15 mouse cellular contexts compared by ENCODE assay signal in genomic region chr10:13419246-13419645, GRCm38 (mm10). TPM values are rescaled to one million over a fixed set of nuclear protein-coding genes. Genes with fewer than 3 reads are reported as not detected.
"Had no signal": no experiment of that assay in that cellular context is flagged by ENCODE, and none has a peak within 500 bp of the region (broad histone marks: within the 10 kb centered on the region; RNA-seq: fewer than 3 reads in every experiment).

No protein-coding gene starts in this region.

- H3K27me3 ChIP-seq: liver, embryonic 15.5 days; neural tube, embryonic 12.5 days had no signal

- DNase-seq: kidney, postnatal 10 days; kidney, postnatal 4 days; lung, adult 2 months; lung, postnatal 36 days; midbrain, embryonic 14.5 days; right cerebral cortex, adult 18-20 months; right cerebral cortex, postnatal 25 days; thymus, postnatal 4 days had no signal

- H3K4me3 ChIP-seq: layer of hippocampus, adult 2 months; liver, embryonic 15.5 days; midbrain, embryonic 10.5 days; myocyte; neural tube, embryonic 12.5 days had no signal

- H3K9ac ChIP-seq: liver, embryonic 15.5 days; neural tube, embryonic 12.5 days had no signal

- H3K4me1 ChIP-seq: liver, embryonic 15.5 days had no signal

- H3K27ac ChIP-seq: layer of hippocampus, adult 2 months; liver, embryonic 15.5 days; midbrain, embryonic 10.5 days; neural tube, embryonic 12.5 days had no signal

- H3K9me3 ChIP-seq: liver, embryonic 15.5 days; midbrain, embryonic 10.5 days; neural tube, embryonic 12.5 days had no signal

- H3K36me3 ChIP-seq: liver, embryonic 15.5 days; midbrain, embryonic 10.5 days; neural tube, embryonic 12.5 days had no signal

- ATAC-seq: lung, postnatal 0 days had no signal

- H3K4me2 ChIP-seq: liver, embryonic 11.5 days; liver, embryonic 15.5 days; neural tube, embryonic 12.5 days had no signal

RNA-seq across cellular contexts. Expression of gene Phactr2, which starts 55.0 kb away (rescaled TPM):
- polyA plus RNA-seq: myocyte had no signal
